10 mouse cellular contexts compared by ENCODE assay signal in genomic region chr12:110078081-110078505, GRCm38 (mm10).
A peak's percentile ranks its signal among the peaks of the same experiment; 100 is the strongest.
DNase-seq lines count a peak whose midpoint lies in the region; ATAC-seq lines count a peak whose summit lies in the region.
"Had no signal": no experiment of that assay in that cellular context is flagged by ENCODE, and none has a peak within 500 bp of the region (broad histone marks: within the 10 kb centered on the region; RNA-seq: fewer than 3 reads in every experiment).

No protein-coding gene starts in this region.

- H3K27ac ChIP-seq in kidney, embryonic 16.5 days (ENCODE audit: low read length), result peak overlapping the region; percentile 74
- H3K27ac ChIP-seq: hindbrain, embryonic 15.5 days; midbrain, embryonic 12.5 days had no signal

- H3K9ac ChIP-seq in kidney, embryonic 16.5 days (replicated peaks; ENCODE audit: low read length), result no peak overlapping the region
- H3K9ac ChIP-seq: hindbrain, embryonic 15.5 days; midbrain, embryonic 12.5 days had no signal

- no peak overlapping the region for H3K4me2 ChIP-seq in kidney, embryonic 16.5 days (replicated peaks; ENCODE audit: low read depth, low read length)
- H3K4me2 ChIP-seq: hindbrain, embryonic 15.5 days; midbrain, embryonic 12.5 days had no signal

- H3K27me3 ChIP-seq in kidney, embryonic 16.5 days (ENCODE audit: insufficient read depth, low read length), result no peaks in the 10 kb centered on the region
- H3K27me3 ChIP-seq: hindbrain, embryonic 15.5 days; midbrain, embryonic 12.5 days had no signal

- no peaks in the 10 kb centered on the region for H3K36me3 ChIP-seq in kidney, embryonic 16.5 days (ENCODE audit: insufficient read depth, low read length)
- H3K36me3 ChIP-seq: hindbrain, embryonic 15.5 days; midbrain, embryonic 12.5 days had no signal

- no peak overlapping the region for H3K4me3 ChIP-seq in kidney, embryonic 16.5 days (ENCODE audit: low read length)
- H3K4me3 ChIP-seq: erythroblast, embryonic 14.5 days; hindbrain, embryonic 15.5 days; midbrain, embryonic 12.5 days had no signal

- H3K4me1 ChIP-seq in kidney, embryonic 16.5 days (ENCODE audit: insufficient read depth, low read length), result peaks cover 35% of the 10 kb centered on the region
- H3K4me1 ChIP-seq: hindbrain, embryonic 15.5 days; midbrain, embryonic 12.5 days had no signal

- peaks cover 6% of the 10 kb centered on the region; the same call in 1 of the 2 replicates for H3K9me3 ChIP-seq in kidney, embryonic 16.5 days (ENCODE audit: low read length)
- H3K9me3 ChIP-seq: hindbrain, embryonic 15.5 days; midbrain, embryonic 12.5 days had no signal

- peak; percentile 76 for ATAC-seq in kidney, embryonic 16.5 days (ENCODE audit: low FRiP score, low TSS enrichment)
- ATAC-seq in frontal cortex, adult (ENCODE audit: low TSS enrichment), result no peak

- peak; percentile 83 for DNase-seq in adrenal gland, postnatal 14 days
- peak; percentile 66 for DNase-seq in gastrocnemius, postnatal 25 days
- DNase-seq in skeletal muscle tissue, adult 2 months (ENCODE audit: low read depth, low spot score), result peak; percentile 62
- no peak for DNase-seq in c-Kit-positive CD71-positive TER-119-positive erythroid progenitor cells, embryonic 14.5 days (ENCODE audit: low spot score)
- no peak for DNase-seq in layer of hippocampus, adult 18-20 months (ENCODE audit: low spot score in 2 of 2)

- WGBS in kidney, embryonic 16.5 days, result 29% methylated on average over 13 of the region's 13 CpGs

Comparison
In these comparisons a context has a peak if more than half of its experiments do, and no peak if none do; other contexts are left out.
1. DNase-seq: peak in adrenal gland, postnatal 14 days (single experiment), gastrocnemius, postnatal 25 days (single experiment) and skeletal muscle tissue, adult 2 months (single experiment); none in c-Kit-positive CD71-positive TER-119-positive erythroid progenitor cells, embryonic 14.5 days (single experiment) and layer of hippocampus, adult 18-20 months (0 of 2).